Mouse (Mus musculus) bone marrow macrophage, adult 2 months (primary cell): ENCODE results near the gene Tmem98.

Experiments used
- CTCF ChIP-seq: IDR thresholded peaks from 2 replicates; pipeline ENCODE4 v1.5.1; 2012; ENCODE audit warnings: low read depth, mild to moderate bottlenecking, low read length, moderate library complexity
- POLR2A ChIP-seq: IDR thresholded peaks from 2 replicates; pipeline ENCODE4 v1.6.1; 2012; ENCODE audit warnings: mild to moderate bottlenecking, low read depth, low read length, borderline replicate concordance

DNA sequence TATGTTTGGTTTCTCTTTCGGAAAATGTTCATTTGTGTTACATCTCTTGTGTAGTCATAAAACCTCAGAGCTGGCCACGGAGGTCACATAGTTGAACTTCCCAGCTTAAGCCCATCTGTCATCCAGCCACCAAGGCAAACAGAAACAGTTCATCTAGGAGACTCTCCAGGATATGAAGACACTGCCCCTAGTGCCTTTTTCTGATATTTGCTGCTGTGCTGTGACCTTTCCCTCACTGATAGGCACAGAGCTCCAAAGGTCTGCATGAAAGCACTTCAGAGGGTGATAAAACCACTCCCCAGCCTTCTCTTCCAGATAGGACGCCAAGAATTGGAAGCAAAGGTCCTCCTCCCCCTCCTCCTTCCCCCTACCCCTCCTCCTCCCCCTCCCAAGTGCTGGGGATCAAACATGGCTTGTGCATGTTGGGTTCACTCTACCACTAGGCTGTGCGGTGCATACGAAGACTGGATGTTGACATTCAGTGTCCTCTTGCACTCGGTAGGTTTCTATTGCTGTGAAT is 1.4 kb upstream of the Tmem98 start:
- no peak for TF ChIP-seq CTCF
- TF ChIP-seq POLR2A: no peak
